Mouse (Mus musculus) stomach, postnatal 0 days (tissue): ENCODE measurements at regions not wholly inside any gene's neighbourhood (a gene's known extent, or its start where the extent isn't known, plus 50 kb on each side); places are given as distances from the start of the nearest gene placed in this dataset.

ENCODE experiments used
- ATAC-seq: fragments of 200-750 bp; cut with Nextera tagmentation; 2 replicates; pipeline ENCODE4 v1.8.0; 2017; ENCODE audit not compliant: low FRiP score, low TSS enrichment
- DNase-seq: peaks from one replicate; pipeline ENCODE4 v3.0.0-alpha.2; 2016; ENCODE audit warnings: low spot score
- H3K27ac ChIP-seq: fragments of 300-500 bp; sonication (generic); replicated peaks from 2 replicates; pipeline ENCODE4 v1.5.1; 2014; ENCODE audit warnings: mild to moderate bottlenecking, control low read depth
- H3K27me3 ChIP-seq: fragments of 300-500 bp; sonication (generic); 2 replicates; pipeline ENCODE4 v1.6.1; 2014; ENCODE audit warnings: low read length; ENCODE audit not compliant: control insufficient read depth, insufficient read depth
- H3K36me3 ChIP-seq: fragments of 300-500 bp; sonication (generic); 2 replicates; pipeline ENCODE4 v1.6.1; 2014; ENCODE audit warnings: low read length, mixed read lengths; ENCODE audit not compliant: control insufficient read depth, insufficient read depth
- H3K4me1 ChIP-seq: fragments of 300-500 bp; sonication (generic); replicated peaks from 2 replicates; pipeline ENCODE4 v1.6.1; 2014; ENCODE audit warnings: antibody characterized with exemption; ENCODE audit not compliant: control insufficient read depth, insufficient read depth
- H3K4me2 ChIP-seq: fragments of 300-500 bp; sonication (generic); replicated peaks from 2 replicates; pipeline ENCODE4 v1.6.1; 2014; ENCODE audit warnings: low read depth, mild to moderate bottlenecking, control low read depth, moderate library complexity
- H3K4me3 ChIP-seq: fragments of 300-500 bp; sonication (generic); 2 replicates; pipeline ENCODE4 v1.5.1; 2014; ENCODE audit warnings: low read depth, low read length, control low read depth
- H3K9ac ChIP-seq: fragments of 300-500 bp; sonication (generic); 2 replicates; pipeline ENCODE4 v1.6.1; 2014; ENCODE audit warnings: mild to moderate bottlenecking, low read length, control low read depth, mixed read lengths
- H3K9me3 ChIP-seq: fragments of 300-500 bp; sonication (generic); 2 replicates; pipeline ENCODE4 v1.6.1; 2016; ENCODE audit warnings: low read length; ENCODE audit not compliant: control insufficient read depth
- CTCF ChIP-seq: IDR thresholded peaks from 2 replicates; pipeline ENCODE4 v1.5.1; 2016; ENCODE audit warnings: antibody characterized with exemption, low read depth, mild to moderate bottlenecking, moderate library complexity
- EP300 ChIP-seq: optimal IDR thresholded peaks from 2 replicates; pipeline ENCODE3; 2016; ENCODE audit warnings: antibody characterized with exemption
- WGBS: fragments of 180-500 bp; shearing (Covaris S2); extraction: QIAGEN DNeasy Blood & Tissue Kit; methylation state at CpG from one replicate; pipeline ENCODE4 v1.1.7; 2014; 5-methylcytosine and 5-hydroxymethylcytosine counted together

- Histone ChIP-seq H3K27me3 (no peaks in the 10 kb centered on the region), H3K36me3 (no peaks in the 10 kb centered on the region), H3K9ac (no peak overlapping the region), H3K27ac (no peak overlapping the region), H3K4me1 (no peaks in the 10 kb centered on the region), H3K4me3 (no peak overlapping the region), H3K4me2 (no peak overlapping the region), H3K9me3 (no peaks in the 10 kb centered on the region)
- ATAC-seq (no peak), DNase-seq (no peak)
- TF ChIP-seq CTCF (no peak), EP300 (no peak)
- 59% methylated on average over 5 of the region's 5 CpGs for WGBS
Measured at GRCm38 (mm10) chr8:127827826-127828225, 530.6 kb upstream of the Nrp1 start.

GRCm38 (mm10) chr8:127829659-127830058, 528.7 kb upstream of the Nrp1 start:
- Histone ChIP-seq H3K4me3 (no peak overlapping the region), H3K4me1 (no peaks in the 10 kb centered on the region), H3K27ac (no peak overlapping the region), H3K27me3 (no peaks in the 10 kb centered on the region), H3K9me3 (no peaks in the 10 kb centered on the region), H3K36me3 (no peaks in the 10 kb centered on the region), H3K9ac (no peak overlapping the region), H3K4me2 (no peak overlapping the region)
- no peak for ATAC-seq
- 57% methylated on average over 1 of the region's 1 CpGs for WGBS
- no peak for DNase-seq
- TF ChIP-seq EP300 = no peak
- no peak for TF ChIP-seq CTCF

GRCm38 (mm10) chr8:127834006-127834405, 524.4 kb upstream of the Nrp1 start:
- no peak for DNase-seq
- Histone ChIP-seq H3K9me3 (no peaks in the 10 kb centered on the region), H3K36me3 (no peaks in the 10 kb centered on the region), H3K27ac (no peak overlapping the region), H3K4me3 (no peak overlapping the region), H3K9ac (no peak overlapping the region), H3K27me3 (no peaks in the 10 kb centered on the region), H3K4me1 (no peaks in the 10 kb centered on the region), H3K4me2 (no peak overlapping the region)
- ATAC-seq = no peak
- WGBS = 53% methylated on average over 3 of the region's 3 CpGs
- no peak for TF ChIP-seq CTCF
- TF ChIP-seq EP300 = no peak

- H3K27me3 ChIP-seq = no peaks in the 10 kb centered on the region
- ATAC-seq = no peak
- H3K27ac ChIP-seq = no peak overlapping the region
- H3K4me3 ChIP-seq = no peak overlapping the region
- no peaks in the 10 kb centered on the region for H3K36me3 ChIP-seq
- TF ChIP-seq EP300 (no peak), CTCF (0 out of 2 replicates have a peak, but pooled peaks have one; percentile 1)
- H3K4me1 ChIP-seq = no peaks in the 10 kb centered on the region
- H3K4me2 ChIP-seq = no peak overlapping the region
- H3K9me3 ChIP-seq = no peaks in the 10 kb centered on the region
- no peak for DNase-seq
- 79% methylated on average over 6 of the region's 6 CpGs for WGBS
- H3K9ac ChIP-seq = no peak overlapping the region
Measured at GRCm38 (mm10) chr8:127836410-127837206, 521.8 kb upstream of the Nrp1 start.

- no peak for ATAC-seq
- Histone ChIP-seq H3K4me1 (no peaks in the 10 kb centered on the region), H3K4me3 (no peak overlapping the region), H3K9me3 (no peaks in the 10 kb centered on the region), H3K4me2 (no peak overlapping the region), H3K27me3 (no peaks in the 10 kb centered on the region), H3K36me3 (no peaks in the 10 kb centered on the region), H3K9ac (no peak overlapping the region), H3K27ac (no peak overlapping the region)
- no peak for TF ChIP-seq CTCF
- no peak for TF ChIP-seq EP300
- no peak for DNase-seq
Measured at GRCm38 (mm10) chr8:127838311-127838710, 520.1 kb upstream of the Nrp1 start.

- no peak overlapping the region for H3K4me3 ChIP-seq
Measured at GRCm38 (mm10) chr8:127847332-127848018, 510.9 kb upstream of the Nrp1 start.

More at GRCm38 (mm10) chr8:127847332-127848018, 510.9 kb upstream of the Nrp1 start:
- Histone ChIP-seq H3K27me3 (no peaks in the 10 kb centered on the region), H3K27ac (no peak overlapping the region), H3K9ac (no peak overlapping the region), H3K4me2 (no peak overlapping the region), H3K9me3 (no peaks in the 10 kb centered on the region), H3K4me1 (no peaks in the 10 kb centered on the region), H3K36me3 (no peaks in the 10 kb centered on the region)
- no peak for TF ChIP-seq EP300
- no peak for ATAC-seq
- WGBS = 63% methylated on average over 9 of the region's 9 CpGs
- DNase-seq = no peak
